Mouse (Mus musculus) liver, postnatal 0 days (tissue): Measurements from ENCODE around the gene Gm17324. TPM values are rescaled to one million over a fixed set of nuclear protein-coding genes. Genes with fewer than 3 reads are reported as not detected.

Experiments used
- ATAC-seq: fragments of 200-750 bp; cut with Nextera tagmentation; 2 replicates; pipeline ENCODE4 v1.8.0; 2017; ENCODE audit warnings: mild to moderate bottlenecking, moderate library complexity
- DNase-seq: peaks from one replicate; pipeline ENCODE4 v3.0.0-alpha.2; 2016
- H3K27ac ChIP-seq: fragments of 300-500 bp; sonication (generic); 2 replicates; pipeline ENCODE4 v1.5.1; 2014; ENCODE audit warnings: antibody characterized with exemption, moderate library complexity, mild to moderate bottlenecking, low read depth
- H3K27me3 ChIP-seq: fragments of 300-500 bp; sonication (generic); 2 replicates; pipeline ENCODE4 v1.6.1; 2014; ENCODE audit warnings: low read length, control low read depth, mixed read lengths; ENCODE audit not compliant: insufficient read depth
- H3K36me3 ChIP-seq: fragments of 300-500 bp; sonication (generic); replicated peaks from 2 replicates; pipeline ENCODE4 v1.6.1; 2014; ENCODE audit warnings: mild to moderate bottlenecking, control low read depth, low read length, moderate library complexity, mixed read lengths; ENCODE audit not compliant: insufficient read depth
- H3K4me1 ChIP-seq: fragments of 300-500 bp; sonication (generic); 2 replicates; pipeline ENCODE4 v1.6.1; 2014; ENCODE audit warnings: antibody characterized with exemption, mild to moderate bottlenecking, control low read depth; ENCODE audit not compliant: insufficient read depth
- H3K4me2 ChIP-seq: fragments of 300-500 bp; sonication (generic); 2 replicates; pipeline ENCODE4 v1.6.1; 2014; ENCODE audit warnings: low read depth, mild to moderate bottlenecking, low read length, moderate library complexity, mixed read lengths
- H3K4me3 ChIP-seq: fragments of 300-500 bp; sonication (generic); 2 replicates; pipeline ENCODE4 v1.5.1; 2014; ENCODE audit warnings: low read depth, low read length
- H3K9ac ChIP-seq: fragments of 300-500 bp; sonication (generic); replicated peaks from 2 replicates; pipeline ENCODE4 v1.6.1; 2014; ENCODE audit warnings: mild to moderate bottlenecking, moderate library complexity
- H3K9me3 ChIP-seq: fragments of 300-500 bp; sonication (generic); 2 replicates; pipeline ENCODE4 v1.6.1; 2016; ENCODE audit warnings: mild to moderate bottlenecking, control low read depth, low read length, mixed read lengths
- CTCF ChIP-seq: sonication (generic); IDR thresholded peaks from 2 replicates; pipeline ENCODE4 v1.5.1; 2016; ENCODE audit warnings: antibody characterized with exemption, low read depth
- EP300 ChIP-seq: IDR thresholded peaks from 2 replicates; pipeline ENCODE4 v1.6.1; 2016; ENCODE audit warnings: antibody characterized with exemption, low read depth, mild to moderate bottlenecking
- WGBS: fragments of 180-500 bp; shearing (Covaris S2); extraction: QIAGEN DNeasy Blood & Tissue Kit; methylation state at CpG from one replicate; pipeline ENCODE4 v1.1.7; 2014; ENCODE audit not compliant: insufficient replicate concordance; 5-methylcytosine and 5-hydroxymethylcytosine counted together
- polyA plus RNA-seq: library from polyadenylated mRNA; unstranded; fragments of >200 nt; fragmentation: Nextera tagmentation; extraction: Ambion mirVana; gene quantifications from 2 replicates; pipeline ENCODE4 v1.2.1, GENCODE M21; 2015

Gene Gm17324
- polyA plus RNA-seq, 1 experiment from 2014 or later = 0.75 TPM

DNA sequence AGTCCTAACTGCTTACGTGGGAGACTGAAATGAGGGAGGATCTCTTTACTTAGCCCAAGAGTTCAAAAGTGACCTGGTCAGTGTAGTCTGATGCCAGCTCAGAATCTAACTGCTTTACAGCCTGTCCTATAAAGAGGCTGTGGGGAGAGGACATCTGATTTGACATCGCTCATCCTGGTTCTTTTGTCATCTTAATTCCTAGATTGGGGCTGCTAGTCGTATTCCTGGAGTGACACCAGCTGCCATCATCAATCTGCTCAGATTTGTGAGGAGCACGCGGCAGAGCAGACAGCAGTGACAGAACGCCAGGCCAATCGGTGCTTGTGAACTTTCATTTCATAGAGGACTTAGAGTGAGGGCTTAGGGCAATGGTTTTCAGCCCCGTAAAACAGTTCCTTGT is 25.0 kb upstream of the Gm17324 start:
- H3K9ac ChIP-seq = no peak overlapping the region
- H3K9me3 ChIP-seq = no peaks in the 10 kb centered on the region
- DNase-seq (no peak), ATAC-seq (no peak)
- H3K4me1 ChIP-seq = no peaks in the 10 kb centered on the region
- H3K27ac ChIP-seq = no peak overlapping the region
- TF ChIP-seq CTCF = no peak
- TF ChIP-seq EP300 = no peak
- H3K4me2 ChIP-seq = no peak overlapping the region
- 89% methylated on average over 8 of the region's 8 CpGs for WGBS
- H3K36me3 ChIP-seq = peaks cover 60% of the 10 kb centered on the region
- H3K27me3 ChIP-seq = no peaks in the 10 kb centered on the region
- H3K4me3 ChIP-seq = no peak overlapping the region

- TF ChIP-seq CTCF (no peak), EP300 (no peak)
Observed at GRCm38 (mm10) chr9:78465725-78466124, 17.1 kb upstream of the Gm17324 start.

DNA sequence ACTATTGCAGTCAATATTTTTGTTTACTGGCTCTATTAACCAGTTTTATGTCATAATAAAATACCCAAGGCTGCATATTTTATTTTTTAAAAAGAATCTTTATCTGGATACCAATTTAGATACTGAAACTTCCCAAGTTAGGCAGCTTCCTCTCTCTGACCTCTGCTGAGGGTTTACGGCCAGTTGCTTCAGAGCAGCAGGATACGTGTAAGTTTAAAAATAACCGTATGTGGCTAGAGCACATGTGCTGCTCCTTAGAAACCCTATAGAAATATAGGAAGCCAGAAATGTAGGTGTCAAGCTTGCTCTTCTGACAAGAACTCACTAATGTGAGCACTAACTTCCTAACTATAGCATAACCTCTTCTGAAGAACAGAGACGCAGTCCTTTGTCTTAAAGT is 14.8 kb upstream of the Gm17324 start:
- 62% methylated on average over 4 of the region's 4 CpGs for WGBS
- Histone ChIP-seq H3K9me3 (no peaks in the 10 kb centered on the region), H3K36me3 (peaks cover 71% of the 10 kb centered on the region), H3K4me2 (no peak overlapping the region), H3K4me3 (no peak overlapping the region), H3K4me1 (no peaks in the 10 kb centered on the region), H3K27ac (0 out of 2 replicates have a peak overlapping the region, but pooled peaks have one; percentile 22), H3K9ac (no peak overlapping the region), H3K27me3 (no peaks in the 10 kb centered on the region)
- ATAC-seq (no peak), DNase-seq (no peak)
- TF ChIP-seq CTCF (no peak), EP300 (no peak)

More at GRCm38 (mm10) chr9:78465725-78466124, 17.1 kb upstream of the Gm17324 start:
- no peak overlapping the region for H3K4me2 ChIP-seq
- WGBS = 89% methylated on average over 3 of the region's 3 CpGs
- no peaks in the 10 kb centered on the region for H3K4me1 ChIP-seq
- no peak overlapping the region for H3K4me3 ChIP-seq
- no peaks in the 10 kb centered on the region for H3K27me3 ChIP-seq
- H3K27ac ChIP-seq = no peak overlapping the region
- ATAC-seq = no peak
- no peak for DNase-seq
- peaks cover 65% of the 10 kb centered on the region for H3K36me3 ChIP-seq
- no peaks in the 10 kb centered on the region for H3K9me3 ChIP-seq
- H3K9ac ChIP-seq = no peak overlapping the region

- ATAC-seq = no peak
- Histone ChIP-seq H3K36me3 (peaks cover 72% of the 10 kb centered on the region), H3K9me3 (no peaks in the 10 kb centered on the region), H3K27ac (no peak overlapping the region), H3K4me3 (no peak overlapping the region), H3K4me1 (no peaks in the 10 kb centered on the region), H3K27me3 (no peaks in the 10 kb centered on the region), H3K9ac (no peak overlapping the region), H3K4me2 (no peak overlapping the region)
- WGBS = 85% methylated on average over 8 of the region's 8 CpGs
- DNase-seq = no peak
- TF ChIP-seq EP300 (no peak), CTCF (no peak)
Observed at GRCm38 (mm10) chr9:78457026-78457425, 8.4 kb upstream of the Gm17324 start.

DNA sequence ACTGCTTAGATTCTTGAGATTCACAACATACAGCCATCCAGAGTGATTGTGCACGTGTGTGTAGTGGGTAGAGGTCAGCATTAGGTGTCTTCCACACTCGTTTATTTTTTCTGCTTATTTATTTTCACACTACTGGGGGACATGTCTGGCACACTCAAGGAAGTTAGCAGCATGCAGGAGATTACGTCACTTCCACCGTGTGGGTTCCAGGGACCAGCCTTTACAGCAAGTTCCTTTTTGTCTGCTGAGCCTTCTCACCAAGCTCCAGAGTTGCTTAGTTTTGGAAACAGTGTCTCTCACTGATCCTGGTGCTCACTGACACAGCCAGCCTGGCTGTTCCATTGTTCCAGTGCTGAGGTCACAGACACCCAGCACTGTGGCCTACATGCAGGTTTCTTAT is 2.8 kb upstream of the Gm17324 start:
- ATAC-seq (no peak), DNase-seq (no peak)
- H3K27me3 ChIP-seq = no peaks in the 10 kb centered on the region
- 39% methylated on average over 4 of the region's 4 CpGs for WGBS
- H3K4me2 ChIP-seq = no peak overlapping the region
- H3K4me3 ChIP-seq = no peak overlapping the region
- TF ChIP-seq CTCF (no peak), EP300 (no peak)
- peaks cover 43% of the 10 kb centered on the region for H3K36me3 ChIP-seq
- peaks cover 9% of the 10 kb centered on the region for H3K4me1 ChIP-seq
- no peaks in the 10 kb centered on the region for H3K9me3 ChIP-seq
- H3K9ac ChIP-seq = no peak overlapping the region
- peak overlapping the region; percentile 37; the same call in 1 of the 2 replicates for H3K27ac ChIP-seq

GRCm38 (mm10) chr9:78450404-78450803 is 1.8 kb upstream of the Gm17324 start:
- ATAC-seq (no peak), DNase-seq (no peak)
- WGBS = 68% methylated on average over 5 of the region's 5 CpGs
- H3K4me2 ChIP-seq = no peak overlapping the region
- TF ChIP-seq EP300 (no peak), CTCF (no peak)
- no peaks in the 10 kb centered on the region for H3K9me3 ChIP-seq
- H3K27me3 ChIP-seq = 0 out of 2 replicates have a peak, but pooled peaks cover 6% of the 10 kb centered on the region
- H3K4me3 ChIP-seq = no peak overlapping the region
- peaks cover 9% of the 10 kb centered on the region for H3K4me1 ChIP-seq
- H3K36me3 ChIP-seq = peaks cover 35% of the 10 kb centered on the region
- no peak overlapping the region for H3K27ac ChIP-seq
- no peak overlapping the region for H3K9ac ChIP-seq

DNA sequence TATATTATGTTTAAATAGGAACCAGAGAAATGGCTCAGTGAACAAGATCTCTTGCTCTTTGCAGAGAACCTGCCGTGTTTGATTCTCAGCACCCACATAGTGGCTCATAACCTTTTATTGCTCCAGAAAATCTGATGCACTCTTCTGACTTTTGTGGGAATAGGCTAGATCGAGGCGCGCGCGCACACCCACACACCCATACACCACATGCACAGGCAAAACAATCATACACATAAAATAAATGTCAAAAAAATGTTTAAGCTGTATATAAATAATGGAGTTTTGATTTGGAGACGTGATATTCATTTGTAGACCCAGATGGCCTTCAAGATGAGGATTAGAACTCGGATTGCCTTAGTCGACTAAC is 997 bp downstream of the Gm17324 start:
- Histone ChIP-seq H3K9ac (peak overlapping the region; percentile 97; the same call in 1 of the 2 replicates), H3K36me3 (peaks cover 14% of the 10 kb centered on the region), H3K9me3 (no peaks in the 10 kb centered on the region), H3K4me3 (peak overlapping the region; percentile 100), H3K4me1 (peaks cover 16% of the 10 kb centered on the region), H3K4me2 (peak overlapping the region; percentile 68), H3K27ac (no peak overlapping the region), H3K27me3 (peaks cover 29% of the 10 kb centered on the region)
- TF ChIP-seq CTCF = no peak
- TF ChIP-seq EP300 = no peak
- DNase-seq (no peak), ATAC-seq (no peak)
- WGBS = 34% methylated on average over 9 of the region's 9 CpGs
